18 mouse cellular contexts compared by ENCODE assay signal in genomic region chr1:121360561-121360960, GRCm38 (mm10). TPM values are rescaled to one million over a fixed set of nuclear protein-coding genes. Genes with fewer than 3 reads are reported as not detected.
DNase-seq lines count a peak whose midpoint lies in the region; ATAC-seq and TF ChIP-seq lines count a peak whose summit lies in the region.
"Had no signal": no experiment of that assay in that cellular context is flagged by ENCODE, and none has a peak within 500 bp of the region (broad histone marks: within the 10 kb centered on the region; RNA-seq: fewer than 3 reads in every experiment).

No protein-coding gene starts in this region.

- H3K36me3 ChIP-seq in heart, postnatal 0 days (replicated peaks; ENCODE audit: control insufficient read depth, insufficient read depth, low read length) = no peaks in the 10 kb centered on the region
- no peaks in the 10 kb centered on the region for H3K36me3 ChIP-seq in myocyte (ENCODE audit: control insufficient read depth, insufficient read depth)
- H3K36me3 ChIP-seq: embryonic facial prominence, embryonic 10.5 days; forebrain, embryonic 15.5 days; midbrain, embryonic 12.5 days had no signal

- H3K9ac ChIP-seq in heart, postnatal 0 days (replicated peaks; ENCODE audit: low read depth, low read length) = no peak overlapping the region
- H3K9ac ChIP-seq: forebrain, embryonic 15.5 days; lung, embryonic 14.5 days; midbrain, embryonic 12.5 days had no signal

- H3K9me3 ChIP-seq in heart, postnatal 0 days (replicated peaks; ENCODE audit: control insufficient read depth, low read length) = no peaks in the 10 kb centered on the region
- H3K9me3 ChIP-seq: embryonic facial prominence, embryonic 10.5 days; forebrain, embryonic 15.5 days; midbrain, embryonic 12.5 days had no signal

- 24% methylated on average over 4 of the region's 4 CpGs for WGBS in heart, postnatal 0 days

- no peak overlapping the region for H3ac ChIP-seq in myocyte (ENCODE audit: control insufficient read depth, insufficient read length)

- DNase-seq in heart, postnatal 0 days (ENCODE audit: low spot score) = peak; percentile 14
- no peak for DNase-seq in heart, postnatal 36 days
- DNase-seq in Muller cell, postnatal 12 days (ENCODE audit: inconsistent ontology term) = peak; percentile 74
- peak; percentile 43 to 59 for DNase-seq in adrenal gland, postnatal 36 days
- DNase-seq in thymus, postnatal 36 days = no peak
- DNase-seq in frontal cortex, postnatal 25 days (ENCODE audit: low spot score in 2 of 2) = no peak
- no peak for DNase-seq in cerebellum, postnatal 10 days
- DNase-seq: cerebellum, adult 18-20 months; left cerebral cortex, postnatal 4 days; lung, embryonic 14.5 days; thymus, adult 18-20 months had no signal

- H3K4me1 ChIP-seq in heart, postnatal 0 days (ENCODE audit: control insufficient read depth, insufficient read depth) = no peaks in the 10 kb centered on the region
- H3K4me1 ChIP-seq: forebrain, embryonic 15.5 days; midbrain, embryonic 12.5 days had no signal

- 0 out of 2 replicates have a peak, but pooled peaks have one; percentile 41 for ATAC-seq in heart, postnatal 0 days (ENCODE audit: insufficient read depth, low read depth)
- ATAC-seq: forebrain, embryonic 15.5 days; hindbrain, postnatal 0 days had no signal

- TF ChIP-seq EP300 in heart, postnatal 0 days (IDR thresholded peaks at IDR 0.05; ENCODE audit: low read depth) = no peak

- intact Hi-C loops in heart, postnatal 36 days (cut with DNase I) = no loop called here

- no peak for TF ChIP-seq CTCF in heart, postnatal 0 days (IDR thresholded peaks at IDR 0.05; ENCODE audit: low read depth)

- no peaks in the 10 kb centered on the region for H3K27me3 ChIP-seq in heart, postnatal 0 days (ENCODE audit: control insufficient read depth, insufficient read depth, low read length)
- no peaks in the 10 kb centered on the region for H3K27me3 ChIP-seq in myocyte (ENCODE audit: control insufficient read depth, insufficient read depth, insufficient read length)
- H3K27me3 ChIP-seq: forebrain, embryonic 15.5 days; midbrain, embryonic 12.5 days had no signal

- H3K27ac ChIP-seq in heart, postnatal 0 days (ENCODE audit: low read depth) = no peak overlapping the region
- H3K27ac ChIP-seq: embryonic facial prominence, embryonic 10.5 days; forebrain, embryonic 15.5 days; hindbrain, postnatal 0 days; midbrain, embryonic 12.5 days had no signal

- no peak for TF ChIP-seq POLR2A in myocyte (IDR thresholded peaks at IDR 0.05; ENCODE audit: insufficient read length, low read depth)

- no peaks in the 10 kb centered on the region for H3K79me2 ChIP-seq in myocyte (ENCODE audit: control insufficient read depth, insufficient read depth)

- H3K4me2 ChIP-seq in heart, postnatal 0 days (ENCODE audit: low read depth, low read length) = no peak overlapping the region
- H3K4me2 ChIP-seq in myocyte (ENCODE audit: low read depth) = peak overlapping the region; percentile 68
- H3K4me2 ChIP-seq: forebrain, embryonic 15.5 days; liver, embryonic 11.5 days; lung, embryonic 14.5 days; midbrain, embryonic 12.5 days had no signal

- H3K4me3 ChIP-seq in heart, postnatal 0 days (ENCODE audit: low read depth, low read length) = no peak overlapping the region
- H3K4me3 ChIP-seq in myocyte = no peak overlapping the region
- H3K4me3 ChIP-seq: embryonic facial prominence, embryonic 10.5 days; erythroblast, embryonic 14.5 days; forebrain, embryonic 15.5 days; midbrain, embryonic 12.5 days had no signal

TF ChIP-seq in myocyte, 11 proteins besides CTCF, POLR2A, EP300 and RAD21:
- TF ChIP-seq CEBPB (IDR thresholded peaks at IDR 0.05; ENCODE audit: insufficient read depth, poor library complexity, severe bottlenecking) (no peak), MYOD1 (IDR thresholded peaks at IDR 0.05; ENCODE audit: control insufficient read depth in 1 of 3, insufficient read length in 2 of 3, low read depth in 2 of 3) (peak in 2 of 3 experiments; percentile 1 to 10)

RNA-seq across cellular contexts. Expression of gene Insig2, which starts 28.2 kb away (rescaled TPM):
- 38.6 and 39.7 TPM in 2 replicates for total RNA-seq in heart, postnatal 0 days (2014; rRNA removed; ENCODE audit: low replicate concordance)
- polyA plus RNA-seq in heart, postnatal 0 days (2015; fragmentation: Nextera tagmentation; extraction: Ambion mirVana) = 54.7 and 58.2 TPM in 2 replicates
- total RNA-seq in heart, postnatal 36 days (2021) = 10 to 100 TPM; 56.5 to 71.2 TPM
- total RNA-seq in adrenal gland, postnatal 36 days (2021) = 10 to 100 TPM; 47.3 to 47.5 TPM
- 46.1 TPM for polyA plus RNA-seq in myocyte (2012; fragmentation: generic; extraction: Trizol)

Comparison
In these comparisons a context has a peak if more than half of its experiments do, and no peak if none do; other contexts are left out.
1. DNase-seq: peak in heart, postnatal 0 days (single experiment), Muller cell, postnatal 12 days (single experiment) and adrenal gland, postnatal 36 days (2 of 2); none in heart, postnatal 36 days (0 of 2), thymus, postnatal 36 days (0 of 2), frontal cortex, postnatal 25 days (0 of 2) and cerebellum, postnatal 10 days (0 of 2).